36 mouse cellular contexts compared by ENCODE assay signal in genomic region chr1:58315532-58315931, GRCm38 (mm10). TPM values are rescaled to one million over a fixed set of nuclear protein-coding genes. Genes with fewer than 3 reads are reported as not detected.
A peak's percentile ranks its signal among the peaks of the same experiment; 100 is the strongest.
DNase-seq lines count a peak whose midpoint lies in the region; ATAC-seq lines count a peak whose summit lies in the region.
"Had no signal": no experiment of that assay in that cellular context is flagged by ENCODE, and none has a peak within 500 bp of the region (broad histone marks: within the 10 kb centered on the region; RNA-seq: fewer than 3 reads in every experiment).

No protein-coding gene starts in this region.

- no peak overlapping the region for H3K4me3 ChIP-seq in kidney, embryonic 14.5 days (ENCODE audit: low read length)
- H3K4me3 ChIP-seq: embryonic facial prominence, embryonic 10.5 days; embryonic facial prominence, embryonic 13.5 days; erythroblast, embryonic 14.5 days; forebrain, embryonic 12.5 days; forebrain, embryonic 15.5 days; heart, adult 2 months; heart, embryonic 15.5 days; hindbrain, embryonic 13.5 days had no signal

- no peaks in the 10 kb centered on the region for H3K9me3 ChIP-seq in kidney, embryonic 14.5 days (ENCODE audit: control insufficient read depth, low read length)
- H3K9me3 ChIP-seq: embryonic facial prominence, embryonic 10.5 days; embryonic facial prominence, embryonic 13.5 days; forebrain, embryonic 12.5 days; forebrain, embryonic 15.5 days; G1E; heart, embryonic 15.5 days; hindbrain, embryonic 13.5 days had no signal

- no peaks in the 10 kb centered on the region for H3K4me1 ChIP-seq in kidney, embryonic 14.5 days (ENCODE audit: control insufficient read depth, insufficient read depth, low read length)
- H3K4me1 ChIP-seq: embryonic facial prominence, embryonic 10.5 days; embryonic facial prominence, embryonic 13.5 days; forebrain, embryonic 12.5 days; forebrain, embryonic 15.5 days; heart, embryonic 15.5 days; hindbrain, embryonic 13.5 days had no signal

- H3K27me3 ChIP-seq in kidney, embryonic 14.5 days (ENCODE audit: control insufficient read depth, insufficient read depth, low read length): no peaks in the 10 kb centered on the region
- H3K27me3 ChIP-seq: CH12.LX; embryonic facial prominence, embryonic 13.5 days; forebrain, embryonic 12.5 days; forebrain, embryonic 15.5 days; heart, embryonic 15.5 days; hindbrain, embryonic 13.5 days had no signal

- peak; percentile 52 for ATAC-seq in megakaryocyte, adult 5-6 weeks (ENCODE audit: poor library complexity, severe bottlenecking)
- no peak for ATAC-seq in kidney, embryonic 14.5 days (ENCODE audit: low FRiP score, low TSS enrichment)
- ATAC-seq: forebrain, embryonic 15.5 days; hindbrain, postnatal 0 days; intestine, postnatal 0 days had no signal

- DNase-seq in heart, postnatal 4 days: peak; percentile 1
- no peak for DNase-seq in heart, postnatal 10 days
- peak; percentile 39 for DNase-seq in CD4-positive, CD25-positive, alpha-beta regulatory T cell, adult 2 months (ENCODE audit: low read depth, low spot score)
- peak; percentile 49 for DNase-seq in T-cell, adult 2 months (ENCODE audit: low spot score)
- DNase-seq in lung, postnatal 14 days: no peak
- DNase-seq in adrenal gland, postnatal 4 days (ENCODE audit: low spot score in 2 of 2): no peak
- DNase-seq: adrenal gland, postnatal 10 days; adrenal gland, postnatal 36 days; B cell, adult 2 months; cerebellum, adult 11 months; cerebellum, adult 2 months; cerebellum, adult 9-11 months; cerebellum, postnatal 36 days; embryo, embryonic 11 days; gastrocnemius, postnatal 10 days; gastrocnemius, postnatal 36 days; heart, adult 2 months; heart, postnatal 14 days; kidney, adult 2 months had no signal

- H3K36me3 ChIP-seq in kidney, embryonic 14.5 days (ENCODE audit: control insufficient read depth, insufficient read depth, low read length): no peaks in the 10 kb centered on the region
- H3K36me3 ChIP-seq: embryonic facial prominence, embryonic 10.5 days; embryonic facial prominence, embryonic 13.5 days; forebrain, embryonic 12.5 days; forebrain, embryonic 15.5 days; G1E; heart, embryonic 15.5 days; hindbrain, embryonic 13.5 days had no signal

- H3K4me2 ChIP-seq in kidney, embryonic 14.5 days (replicated peaks; ENCODE audit: low read depth, low read length): no peak overlapping the region
- H3K4me2 ChIP-seq: embryonic facial prominence, embryonic 13.5 days; forebrain, embryonic 12.5 days; forebrain, embryonic 15.5 days; heart, embryonic 11.5 days; heart, embryonic 15.5 days; hindbrain, embryonic 13.5 days had no signal

- 67% methylated on average over 6 of the region's 6 CpGs for WGBS in kidney, embryonic 14.5 days

- H3K27ac ChIP-seq in kidney, embryonic 14.5 days (ENCODE audit: low read depth, low read length): no peak overlapping the region
- H3K27ac ChIP-seq: embryonic facial prominence, embryonic 10.5 days; embryonic facial prominence, embryonic 13.5 days; forebrain, embryonic 12.5 days; forebrain, embryonic 15.5 days; heart, adult 2 months; heart, embryonic 15.5 days; hindbrain, embryonic 13.5 days; hindbrain, postnatal 0 days had no signal

- H3K9ac ChIP-seq in kidney, embryonic 14.5 days (ENCODE audit: low read depth, low read length): no peak overlapping the region
- H3K9ac ChIP-seq: embryonic facial prominence, embryonic 13.5 days; forebrain, embryonic 12.5 days; forebrain, embryonic 15.5 days; heart, embryonic 15.5 days; hindbrain, embryonic 13.5 days had no signal

- intact Hi-C loops in heart, postnatal 10 days (cut with DNase I): no loop called here

RNA-seq across cellular contexts. Expression of gene Aox2, which starts 37.4 kb away (rescaled TPM):
- total RNA-seq in heart, postnatal 4 days (2021): under 1 TPM in 1 of 2 experiments, not detected in 1; 0.05 TPM
- total RNA-seq in heart, postnatal 10 days (2021): under 1 TPM; 0.05 TPM
- 0.04 and 0.46 TPM in 2 replicates for total RNA-seq in megakaryocyte, adult 5-6 weeks (2015)
- total RNA-seq in megakaryocyte, adult 5-6 weeks (2017): 0.12 and 0.62 TPM in 2 replicates
- total RNA-seq in adrenal gland, postnatal 4 days (2021): under 1 TPM; 0.11 TPM
- polyA plus RNA-seq in kidney, embryonic 14.5 days (2014; fragmentation: Nextera tagmentation; extraction: Ambion mirVana): 0.06 and 0.12 TPM in 2 replicates
- total RNA-seq: CH12.LX; granulocyte monocyte progenitor cell, adult 5-6 weeks; heart, adult 2 months; hematopoietic stem cell, adult 5-6 weeks; hindbrain, postnatal 0 days had no signal
- polyA plus RNA-seq: cortical plate, adult 2 months; erythroblast, embryonic 14.5 days; forebrain, embryonic 15.5 days; heart, adult 2 months; heart, embryonic 11.5 days; heart, embryonic 15.5 days had no signal

Comparison
In these comparisons a context has a peak if more than half of its experiments do, and no peak if none do; other contexts are left out.
1. DNase-seq: peak in heart, postnatal 4 days (single experiment), CD4-positive, CD25-positive, alpha-beta regulatory T cell, adult 2 months (single experiment) and T-cell, adult 2 months (single experiment); none in heart, postnatal 10 days (0 of 2), lung, postnatal 14 days (single experiment) and adrenal gland, postnatal 4 days (0 of 2).